Mouse (Mus musculus): Measurements from ENCODE around the gene Cryl1. TPM values are rescaled to one million over a fixed set of nuclear protein-coding genes. Genes with fewer than 3 reads are reported as not detected.

The Cryl1 gene
- polyA plus RNA-seq, 2 experiments: 6.0 to 7.4 TPM

GRCm38 (mm10) chr14:57363833-57364232, 34.5 kb downstream of the Cryl1 start:
- H3K27ac ChIP-seq: no peak overlapping the region
- no peak overlapping the region for H3K4me2 ChIP-seq (ENCODE audit: low read depth)
- no peaks in the 10 kb centered on the region for H3K9me3 ChIP-seq (ENCODE audit: control insufficient read depth, low read length)
- ATAC-seq (ENCODE audit: insufficient read depth) (no peak), DNase-seq (ENCODE audit: low read depth in 3 of 3, low spot score in 3 of 3) (no peak)
- no peak overlapping the region for H3K9ac ChIP-seq (replicated peaks)
- 68% methylated on average over 6 of the region's 6 CpGs for WGBS (ENCODE audit: insufficient replicate concordance)
- no peaks in the 10 kb centered on the region for H3K27me3 ChIP-seq (ENCODE audit: control insufficient read depth, insufficient read depth, low read length)
- H3K36me3 ChIP-seq (replicated peaks; ENCODE audit: control insufficient read depth, insufficient read depth, low read depth): no peaks in the 10 kb centered on the region
- H3K4me3 ChIP-seq (ENCODE audit: insufficient read depth in 1 of 2, low read depth in 2 of 2, low read length in 2 of 2): no peak overlapping the region
- TF ChIP-seq CTCF (IDR thresholded peaks at IDR 0.05; ENCODE audit: low read depth) (no peak), EP300 (IDR thresholded peaks at IDR 0.05; ENCODE audit: low read depth) (no peak)
- H3K4me1 ChIP-seq (replicated peaks; ENCODE audit: control insufficient read depth in 2 of 2, insufficient read depth in 2 of 2, low read length in 1 of 2): 0 out of 4 replicates have a peak, but pooled peaks cover 0 to 2% of the 10 kb centered on the region in 2 experiments

GRCm38 (mm10) chr14:57362726-57363660, 35.3 kb downstream of the Cryl1 start:
- no peaks in the 10 kb centered on the region for H3K27me3 ChIP-seq (ENCODE audit: control insufficient read depth, insufficient read depth, low read length)
- H3K4me3 ChIP-seq (ENCODE audit: insufficient read depth in 1 of 2, low read depth in 2 of 2, low read length in 2 of 2): no peak overlapping the region
- no peak overlapping the region for H3K27ac ChIP-seq
- no peak overlapping the region for H3K4me2 ChIP-seq (ENCODE audit: low read depth)
- 21% methylated on average over 27 of the region's 31 CpGs for WGBS (ENCODE audit: insufficient replicate concordance)
- 0 out of 4 replicates have a peak, but pooled peaks cover 0 to 2% of the 10 kb centered on the region in 2 experiments for H3K4me1 ChIP-seq (replicated peaks; ENCODE audit: control insufficient read depth in 2 of 2, insufficient read depth in 2 of 2, low read length in 1 of 2)
- TF ChIP-seq CTCF (IDR thresholded peaks at IDR 0.05; ENCODE audit: low read depth) (peak; percentile 89), EP300 (IDR thresholded peaks at IDR 0.05; ENCODE audit: low read depth) (no peak)
- no peaks in the 10 kb centered on the region for H3K36me3 ChIP-seq (replicated peaks; ENCODE audit: control insufficient read depth, insufficient read depth, low read depth)
- ATAC-seq (ENCODE audit: insufficient read depth): no peak
- peak; percentile 37 to 49 (median 41) for DNase-seq (ENCODE audit: low read depth in 3 of 3, low spot score in 3 of 3)
- no peaks in the 10 kb centered on the region for H3K9me3 ChIP-seq (ENCODE audit: control insufficient read depth, low read length)
- H3K9ac ChIP-seq (replicated peaks): no peak overlapping the region

GRCm38 (mm10) chr14:57357030-57357429, 41.3 kb downstream of the Cryl1 start:
- H3K36me3 ChIP-seq (replicated peaks; ENCODE audit: control insufficient read depth, insufficient read depth, low read depth): no peaks in the 10 kb centered on the region
- 44% methylated on average over 5 of the region's 5 CpGs for WGBS (ENCODE audit: insufficient replicate concordance)
- ATAC-seq (ENCODE audit: insufficient read depth) (no peak), DNase-seq (ENCODE audit: low read depth in 3 of 3, low spot score in 3 of 3) (no peak)
- no peak overlapping the region for H3K27ac ChIP-seq
- no peaks in the 10 kb centered on the region for H3K27me3 ChIP-seq (ENCODE audit: control insufficient read depth, insufficient read depth, low read length)
- no peak overlapping the region for H3K4me3 ChIP-seq (ENCODE audit: insufficient read depth in 1 of 2, low read depth in 2 of 2, low read length in 2 of 2)
- H3K4me2 ChIP-seq (ENCODE audit: low read depth): no peak overlapping the region
- TF ChIP-seq CTCF (IDR thresholded peaks at IDR 0.05; ENCODE audit: low read depth) (no peak), EP300 (IDR thresholded peaks at IDR 0.05; ENCODE audit: low read depth) (no peak)
- no peak overlapping the region for H3K9ac ChIP-seq (replicated peaks)
- no peaks in the 10 kb centered on the region for H3K4me1 ChIP-seq (replicated peaks; ENCODE audit: control insufficient read depth in 2 of 2, insufficient read depth in 2 of 2, low read length in 1 of 2)
- H3K9me3 ChIP-seq (ENCODE audit: control insufficient read depth, low read length): no peaks in the 10 kb centered on the region

GRCm38 (mm10) chr14:57351521-57352235, 46.7 kb downstream of the Cryl1 start:
- 79% methylated on average over 7 of the region's 7 CpGs for WGBS (ENCODE audit: insufficient replicate concordance)
- ATAC-seq (ENCODE audit: insufficient read depth) (no peak), DNase-seq (ENCODE audit: low read depth in 3 of 3, low spot score in 3 of 3) (no peak)
- Histone ChIP-seq H3K27ac (no peak overlapping the region), H3K4me3 (ENCODE audit: insufficient read depth in 1 of 2, low read depth in 2 of 2, low read length in 2 of 2) (no peak overlapping the region), H3K9me3 (ENCODE audit: control insufficient read depth, low read length) (no peaks in the 10 kb centered on the region), H3K4me2 (ENCODE audit: low read depth) (no peak overlapping the region), H3K36me3 (replicated peaks; ENCODE audit: control insufficient read depth, insufficient read depth, low read depth) (no peaks in the 10 kb centered on the region), H3K9ac (replicated peaks) (no peak overlapping the region), H3K27me3 (ENCODE audit: control insufficient read depth, insufficient read depth, low read length) (no peaks in the 10 kb centered on the region), H3K4me1 (replicated peaks; ENCODE audit: control insufficient read depth in 2 of 2, insufficient read depth in 2 of 2, low read length in 1 of 2) (peaks cover 0 to 10% of the 10 kb centered on the region in 2 experiments; a peak in 3 of 4 replicates)
- no peak for TF ChIP-seq CTCF (IDR thresholded peaks at IDR 0.05; ENCODE audit: low read depth)
- TF ChIP-seq EP300 (IDR thresholded peaks at IDR 0.05; ENCODE audit: low read depth): no peak

- Histone ChIP-seq H3K4me3 (ENCODE audit: insufficient read depth in 1 of 2, low read depth in 2 of 2, low read length in 2 of 2) (no peak overlapping the region), H3K4me1 (replicated peaks; ENCODE audit: control insufficient read depth in 2 of 2, insufficient read depth in 2 of 2, low read length in 1 of 2) (peaks cover 0 to 13% of the 10 kb centered on the region in 2 experiments; a peak in 3 of 4 replicates), H3K36me3 (replicated peaks; ENCODE audit: control insufficient read depth, insufficient read depth, low read depth) (no peaks in the 10 kb centered on the region), H3K9ac (replicated peaks) (peak overlapping the region; percentile 5; the same call in 1 of the 2 replicates), H3K9me3 (ENCODE audit: control insufficient read depth, low read length) (no peaks in the 10 kb centered on the region), H3K27ac (peak overlapping the region; percentile 2; the same call in 1 of the 2 replicates), H3K4me2 (ENCODE audit: low read depth) (peak overlapping the region; percentile 37), H3K27me3 (ENCODE audit: control insufficient read depth, insufficient read depth, low read length) (no peaks in the 10 kb centered on the region)
- ATAC-seq (ENCODE audit: insufficient read depth) (peak; percentile 74), DNase-seq (ENCODE audit: low read depth in 3 of 3, low spot score in 3 of 3) (peak in 2 of 3 experiments; percentile 16 to 28)
- WGBS (ENCODE audit: insufficient replicate concordance): 19% methylated on average over 10 of the region's 10 CpGs
- TF ChIP-seq CTCF (IDR thresholded peaks at IDR 0.05; ENCODE audit: low read depth) (no peak), EP300 (IDR thresholded peaks at IDR 0.05; ENCODE audit: low read depth) (peak; percentile 58)
These were observed 48.4 kb downstream of the Cryl1 start for GRCm38 (mm10) chr14:57349955-57350354.
